ENCODE assay signal across 17 mouse cellular contexts in genomic region chr11:106389611-106390010, GRCm38 (mm10). TPM values are rescaled to one million over a fixed set of nuclear protein-coding genes. Genes with fewer than 3 reads are reported as not detected.
DNase-seq lines count a peak whose midpoint lies in the region; ATAC-seq and TF ChIP-seq lines count a peak whose summit lies in the region.
"Had no signal": no experiment of that assay in that cellular context is flagged by ENCODE, and none has a peak within 500 bp of the region (broad histone marks: within the 10 kb centered on the region; RNA-seq: fewer than 3 reads in every experiment).

No protein-coding gene starts in this region.

- peak; percentile 28 for DNase-seq in heart, adult 8-10 months (ENCODE audit: low spot score)
- DNase-seq in heart, embryonic 10.5 days (ENCODE audit: low spot score), result no peak
- peak; percentile 72 for DNase-seq in MEL (ENCODE audit: low read depth, low spot score)
- peak; percentile 17 for DNase-seq in kidney, adult 9 months
- DNase-seq in frontal cortex, postnatal 14 days (ENCODE audit: low spot score in 2 of 2), result no peak
- no peak for DNase-seq in spleen, postnatal 14 days (ENCODE audit: low spot score in 2 of 2)
- DNase-seq in urinary bladder, adult 18-20 months (ENCODE audit: low spot score in 2 of 2), result no peak
- DNase-seq: cerebellum, postnatal 10 days; liver, postnatal 0 days; thymus, postnatal 14 days had no signal

- 0 out of 2 replicates have a peak, but pooled peaks cover 4% of the 10 kb centered on the region for H3K36me3 ChIP-seq in heart, embryonic 10.5 days
- peaks cover 0 to 33% of the 10 kb centered on the region in 2 experiments; a peak in 2 of 4 replicates for H3K36me3 ChIP-seq in MEL (ENCODE audit: control insufficient read depth in 1 of 2, insufficient read depth in 2 of 2, low read length in 2 of 2)
- H3K36me3 ChIP-seq in lung, embryonic 15.5 days, result no peaks in the 10 kb centered on the region

- no peak overlapping the region for H3K9ac ChIP-seq in MEL (ENCODE audit: control insufficient read depth, low read depth, low read length, poor library complexity, severe bottlenecking)
- no peak overlapping the region for H3K9ac ChIP-seq in lung, embryonic 15.5 days
- H3K9ac ChIP-seq: liver, postnatal 0 days had no signal

- ATAC-seq in lung, embryonic 15.5 days (ENCODE audit: borderline replicate concordance, extremely low read depth, low FRiP score, low TSS enrichment), result no peak
- ATAC-seq: activated CD4-positive, CD25-positive, alpha-beta regulatory T cell, adult 4 months; forebrain, embryonic 16.5 days; hindbrain, embryonic 16.5 days; liver, postnatal 0 days had no signal

- H3K79me2 ChIP-seq in MEL (ENCODE audit: control insufficient read depth, insufficient read depth, low read length, poor library complexity), result peaks cover 3% of the 10 kb centered on the region

- no peak for TF ChIP-seq RAD21 in MEL (IDR thresholded peaks at IDR 0.05; ENCODE audit: low read depth, low read length)

- TF ChIP-seq EP300 in MEL (IDR thresholded peaks at IDR 0.05; ENCODE audit: low read depth in 1 of 2, low read length in 2 of 2), result 0 out of 4 replicates have a peak, but pooled peaks of 1 of the 2 experiments have one; percentile 12

- no peak overlapping the region for H3K27ac ChIP-seq in heart, embryonic 10.5 days
- H3K27ac ChIP-seq in MEL (ENCODE audit: control insufficient read depth, low read depth, low read length), result peak overlapping the region; percentile 8; the same call in 1 of the 2 replicates
- H3K27ac ChIP-seq in lung, embryonic 15.5 days, result peak overlapping the region; percentile 45

- no peaks in the 10 kb centered on the region for H3K9me3 ChIP-seq in heart, embryonic 10.5 days
- H3K9me3 ChIP-seq in MEL (replicated peaks; ENCODE audit: insufficient read depth, low read length), result no peaks in the 10 kb centered on the region
- no peaks in the 10 kb centered on the region for H3K9me3 ChIP-seq in lung, embryonic 15.5 days

- TF ChIP-seq POLR2A in MEL (IDR thresholded peaks at IDR 0.05; ENCODE audit: control insufficient read depth in 1 of 2, insufficient read depth in 1 of 2, low read depth in 1 of 2, low read length in 2 of 2, poor library complexity in 1 of 2), result no peak

- H3K4me3 ChIP-seq in heart, embryonic 10.5 days, result no peak overlapping the region
- H3K4me3 ChIP-seq in MEL (ENCODE audit: control insufficient read depth in 1 of 2, insufficient read depth in 1 of 2, low read depth in 2 of 2, low read length in 2 of 2), result no peak overlapping the region
- no peak overlapping the region for H3K4me3 ChIP-seq in lung, embryonic 15.5 days

- no peaks in the 10 kb centered on the region for H3K27me3 ChIP-seq in heart, embryonic 10.5 days (ENCODE audit: insufficient read depth, poor library complexity, severe bottlenecking)
- H3K27me3 ChIP-seq in MEL (ENCODE audit: control insufficient read depth in 1 of 2, insufficient read depth in 2 of 2, low read length in 2 of 2), result no peaks in the 10 kb centered on the region
- no peaks in the 10 kb centered on the region for H3K27me3 ChIP-seq in lung, embryonic 15.5 days

- H3K4me1 ChIP-seq in heart, embryonic 10.5 days, result peaks cover 9% of the 10 kb centered on the region; the same call in 1 of the 2 replicates
- H3K4me1 ChIP-seq in MEL (ENCODE audit: control insufficient read depth in 1 of 2, insufficient read depth in 2 of 2, low read length in 2 of 2), result peaks cover 16 to 29% of the 10 kb centered on the region in 2 experiments
- H3K4me1 ChIP-seq in lung, embryonic 15.5 days, result peaks cover 22% of the 10 kb centered on the region; the same call in 1 of the 2 replicates

- no peak overlapping the region for H3K4me2 ChIP-seq in lung, embryonic 15.5 days

- no peak for TF ChIP-seq CTCF in MEL (IDR thresholded peaks at IDR 0.05 in 2 of 3, conservative IDR thresholded peaks at IDR 0.05 in 1 of 3; ENCODE audit: control insufficient read depth in 1 of 3, insufficient read depth in 1 of 3, low read depth in 2 of 3, low read length in 3 of 3, poor library complexity in 1 of 3, severe bottlenecking in 1 of 3)

- 24% methylated on average over 3 of the region's 3 CpGs for WGBS in heart, embryonic 10.5 days
- WGBS in lung, embryonic 15.5 days, result 9% methylated on average over 3 of the region's 3 CpGs

TF ChIP-seq in MEL, 35 proteins besides CTCF, POLR2A, EP300 and RAD21:
- TF ChIP-seq MAX (IDR thresholded peaks at IDR 0.05; ENCODE audit: low read length), result no peak
- no peak for TF ChIP-seq ZMIZ1 (IDR thresholded peaks at IDR 0.05; ENCODE audit: low read depth, low read length)
- TF ChIP-seq E2F4 (IDR thresholded peaks at IDR 0.05; ENCODE audit: borderline replicate concordance, low read depth, low read length), result no peak
- no peak for TF ChIP-seq ZC3H11A (IDR thresholded peaks at IDR 0.05; ENCODE audit: low read depth, low read length)
- peak; percentile 50 for TF ChIP-seq GATA1 (IDR thresholded peaks at IDR 0.05; ENCODE audit: low read depth, low read length)
- TF ChIP-seq ETS1 (IDR thresholded peaks at IDR 0.05; ENCODE audit: low read depth, low read length), result no peak
- TF ChIP-seq CHD2 (IDR thresholded peaks at IDR 0.05; ENCODE audit: low read length), result no peak
- TF ChIP-seq SIN3A (IDR thresholded peaks at IDR 0.05; ENCODE audit: low read length), result peak; percentile 16; the same call in 1 of the 2 replicates
- no peak for TF ChIP-seq CHD1 (IDR thresholded peaks at IDR 0.05; ENCODE audit: low read depth, low read length)
- TF ChIP-seq TBP (IDR thresholded peaks at IDR 0.05; ENCODE audit: low read depth, low read length), result 0 out of 2 replicates have a peak, but pooled peaks have one; percentile 37

RNA-seq across cellular contexts. Expression of gene Icam2, which starts 1.7 kb away (rescaled TPM):
- total RNA-seq in heart, adult 8-10 months (2022), result 10 to 100 TPM; 15.6 to 28.2 (median 21.5) TPM
- polyA plus RNA-seq in heart, embryonic 10.5 days (2016; fragmentation: Nextera tagmentation; extraction: Ambion mirVana), result 58.8 and 69.1 TPM in 2 replicates
- total RNA-seq in MEL (2012; rRNA removed), result 58.1 and 82.7 TPM in 2 replicates
- polyA plus RNA-seq in MEL (2012; ENCODE audit: insufficient read depth in 1 of 2, insufficient read length in 2 of 2, low read depth in 1 of 2, low replicate concordance in 2 of 2, missing spikeins in 1 of 2), result 10 to 100 TPM in 1 of 2 experiments, not detected in 1; 49.6 TPM
- polyA plus RNA-seq in lung, embryonic 15.5 days (2015; fragmentation: Nextera tagmentation; extraction: Ambion mirVana), result 93.5 and 99.2 TPM in 2 replicates

RNA-seq across cellular contexts. Expression of gene Prr29, which starts 24.3 kb away (rescaled TPM):
- 1 to 10 TPM in 3 of 4 experiments, under 1 TPM in 1; 0.75 to 1.8 (median 1.5) TPM for total RNA-seq in heart, adult 8-10 months (2022)
- polyA plus RNA-seq in heart, embryonic 10.5 days (2016; fragmentation: Nextera tagmentation; extraction: Ambion mirVana), result 0.11 and 0.21 TPM in 2 replicates
- total RNA-seq in MEL (2012; rRNA removed), result not detected in 2 replicates
- under 1 TPM in 1 of 2 experiments, not detected in 1; 0.61 TPM for polyA plus RNA-seq in MEL (2012; ENCODE audit: insufficient read depth in 1 of 2, insufficient read length in 2 of 2, low read depth in 1 of 2, low replicate concordance in 2 of 2, missing spikeins in 1 of 2)
- 0.93 and 1.1 TPM in 2 replicates for polyA plus RNA-seq in lung, embryonic 15.5 days (2015; fragmentation: Nextera tagmentation; extraction: Ambion mirVana)
- total RNA-seq: ES-E14; layer of hippocampus, adult 18-20 months; left cerebral cortex, postnatal 25 days had no signal
- polyA plus RNA-seq: forebrain, embryonic 16.5 days; hindbrain, embryonic 16.5 days; liver, postnatal 0 days had no signal

RNA-seq across cellular contexts. Expression of gene Scn4a, which starts 36.5 kb away (rescaled TPM):
- 10 to 100 TPM; 23.9 to 46.8 (median 31.4) TPM for total RNA-seq in heart, adult 8-10 months (2022)
- 0.20 and 0.44 TPM in 2 replicates for polyA plus RNA-seq in heart, embryonic 10.5 days (2016; fragmentation: Nextera tagmentation; extraction: Ambion mirVana)
- total RNA-seq in MEL (2012; rRNA removed), result 0.15 and 0.16 TPM in 2 replicates
- under 1 TPM in 1 of 2 experiments, not detected in 1; 0.04 TPM for polyA plus RNA-seq in MEL (2012; ENCODE audit: insufficient read depth in 1 of 2, insufficient read length in 2 of 2, low read depth in 1 of 2, low replicate concordance in 2 of 2, missing spikeins in 1 of 2)
- 0.06 and 0.16 TPM in 2 replicates for polyA plus RNA-seq in lung, embryonic 15.5 days (2015; fragmentation: Nextera tagmentation; extraction: Ambion mirVana)
- total RNA-seq: left cerebral cortex, postnatal 25 days had no signal
- polyA plus RNA-seq: hindbrain, embryonic 16.5 days had no signal

Comparison
In these comparisons a context has a peak if more than half of its experiments do, and no peak if none do; other contexts are left out.
1. DNase-seq: peak in heart, adult 8-10 months (single experiment), MEL (single experiment) and kidney, adult 9 months (single experiment); none in heart, embryonic 10.5 days (single experiment), frontal cortex, postnatal 14 days (0 of 2), spleen, postnatal 14 days (0 of 2) and urinary bladder, adult 18-20 months (0 of 2).